Mouse (Mus musculus): ENCODE data around the gene Wee1. TPM values are rescaled to one million over a fixed set of nuclear protein-coding genes. Genes with fewer than 3 reads are reported as not detected.
"Not testable (repeated sequence)": the region's sequence is repeated elsewhere in the genome, so short reads cannot be mapped to it uniquely, and the experiment has no call there.

Gene Wee1
- polyA plus RNA-seq, 1 experiment from 2014 or later = 17.0 TPM

GRCm38 (mm10) chr7:110122289-110122564 lies 381 bp downstream of the Wee1 start:
- no peak for DNase-seq (ENCODE audit: low spot score)

- peak; percentile 72 for DNase-seq (ENCODE audit: low spot score)
These were observed 948 bp downstream of the Wee1 start for GRCm38 (mm10) chr7:110122565-110123422.

GRCm38 (mm10) chr7:110123844-110124555 lies 2.2 kb downstream of the Wee1 start:
- peak; percentile 14 for DNase-seq (ENCODE audit: low spot score)

GRCm38 (mm10) chr7:110128566-110128965 lies 6.7 kb downstream of the Wee1 start:
- DNase-seq (ENCODE audit: low spot score) = no peak

GRCm38 (mm10) chr7:110132272-110132671 lies 10.4 kb downstream of the Wee1 start:
- DNase-seq (ENCODE audit: low spot score) = not testable (repeated sequence)

GRCm38 (mm10) chr7:110133988-110134387 lies 12.1 kb downstream of the Wee1 start:
- DNase-seq (ENCODE audit: low spot score) = no peak

GRCm38 (mm10) chr7:110138538-110138937 lies 16.7 kb downstream of the Wee1 start:
- no peak for DNase-seq (ENCODE audit: low spot score)

GRCm38 (mm10) chr7:110143863-110144262 lies 22.0 kb downstream of the Wee1 start:
- DNase-seq (ENCODE audit: low spot score) = no peak

- DNase-seq (ENCODE audit: low spot score) = no peak
These were observed 31.0 kb downstream of the Wee1 start for GRCm38 (mm10) chr7:110152891-110153290.

- no peak for DNase-seq (ENCODE audit: low spot score)
These were observed 34.9 kb downstream of the Wee1 start for GRCm38 (mm10) chr7:110156712-110157260.

- DNase-seq (ENCODE audit: low spot score) = peak; percentile 20
These were observed 35.5 kb downstream of the Wee1 start for GRCm38 (mm10) chr7:110157261-110157910.

- DNase-seq (ENCODE audit: low spot score) = no peak
These were observed 36.2 kb downstream of the Wee1 start for GRCm38 (mm10) chr7:110158073-110158472.

- DNase-seq (ENCODE audit: low spot score) = not testable (repeated sequence)
These were observed 38.3 kb downstream of the Wee1 start for GRCm38 (mm10) chr7:110160109-110160508.

GRCm38 (mm10) chr7:110160601-110161000 lies 38.8 kb downstream of the Wee1 start:
- no peak for DNase-seq (ENCODE audit: low spot score)

- no peak for DNase-seq (ENCODE audit: low spot score)
These were observed 41.2 kb downstream of the Wee1 start for GRCm38 (mm10) chr7:110163024-110163423.

- peak; percentile 85 for DNase-seq (ENCODE audit: low spot score)
These were observed 42.3 kb downstream of the Wee1 start for GRCm38 (mm10) chr7:110164103-110164681.

GRCm38 (mm10) chr7:110164712-110165122 lies 42.9 kb downstream of the Wee1 start:
- peak; percentile 93 for DNase-seq (ENCODE audit: low spot score)

GRCm38 (mm10) chr7:110166233-110166632 lies 44.4 kb downstream of the Wee1 start:
- no peak for DNase-seq (ENCODE audit: low spot score)

- no peak for DNase-seq (ENCODE audit: low spot score)
These were observed 57.4 kb downstream of the Wee1 start for GRCm38 (mm10) chr7:110179208-110179607.

GRCm38 (mm10) chr7:110180613-110181012 lies 58.8 kb downstream of the Wee1 start:
- DNase-seq (ENCODE audit: low spot score) = no peak

- DNase-seq (ENCODE audit: low spot score) = no peak
These were observed 59.6 kb downstream of the Wee1 start for GRCm38 (mm10) chr7:110181446-110181845.

Measured in thymus, postnatal 0 days (tissue).